Mouse (Mus musculus) E14TG2a.4 (cell line): ENCODE measurements around the gene Bpifa2.

Experiments
- CTCF ChIP-seq: conservative IDR thresholded peaks from 2 replicates; pipeline ENCODE4 v1.5.1; 2014; ENCODE audit warnings: low read length
- POU5F1 ChIP-seq: IDR thresholded peaks from 2 replicates; pipeline ENCODE4 v1.6.1; 2014; ENCODE audit warnings: low read length, borderline replicate concordance

GRCm38 (mm10) chr2:153963334-153963733, 44.7 kb upstream of the Bpifa2 start:
- TF ChIP-seq CTCF (no peak), POU5F1 (no peak)
